Mouse (Mus musculus) embryonic fibroblast, embryonic 13.5 days (primary cell): Measurements from ENCODE around the gene Narfl. TPM values are rescaled to one million over a fixed set of nuclear protein-coding genes. Genes with fewer than 3 reads are reported as not detected.
A peak's percentile ranks its signal among the peaks of the same experiment; 100 is the strongest.
"Not testable (repeated sequence)": the region's sequence is repeated elsewhere in the genome, so short reads cannot be mapped to it uniquely, and the experiment has no call there.

Experiments used
- H3K27ac ChIP-seq: 2 replicates; pipeline ENCODE4 v1.5.1; 2012; ENCODE audit warnings: low read length, control low read depth, inconsistent platforms; ENCODE audit not compliant: insufficient read depth
- H3K4me1 ChIP-seq: 2 replicates; pipeline ENCODE4 v1.6.1; 2011; ENCODE audit warnings: low read length; ENCODE audit not compliant: control insufficient read depth, insufficient read depth
- H3K4me3 ChIP-seq: 2 replicates; pipeline ENCODE4 v1.5.1; 2011; ENCODE audit warnings: mild to moderate bottlenecking, control low read depth, low read length; ENCODE audit not compliant: insufficient read depth
- CTCF ChIP-seq: IDR thresholded peaks from 2 replicates; pipeline ENCODE4 v1.5.1; 2011; ENCODE audit warnings: mild to moderate bottlenecking, control low read depth, low read length, moderate library complexity, borderline replicate concordance; ENCODE audit not compliant: insufficient read depth
- POLR2A ChIP-seq: IDR thresholded peaks from 2 replicates; pipeline ENCODE4 v1.6.1; 2011; ENCODE audit warnings: low read depth, mild to moderate bottlenecking, control low read depth, low read length, moderate library complexity
- polyA plus RNA-seq: library from polyadenylated mRNA; stranded (reverse); fragments of >200 nt; gene quantifications from 2 replicates; pipeline ENCODE4 v1.2.4, GENCODE M21; 2011; ENCODE audit warnings: low read depth; ENCODE audit not compliant: missing spikeins, insufficient read length

Narfl gene
- polyA plus RNA-seq, 1 experiment, result 14.6 TPM

DNA sequence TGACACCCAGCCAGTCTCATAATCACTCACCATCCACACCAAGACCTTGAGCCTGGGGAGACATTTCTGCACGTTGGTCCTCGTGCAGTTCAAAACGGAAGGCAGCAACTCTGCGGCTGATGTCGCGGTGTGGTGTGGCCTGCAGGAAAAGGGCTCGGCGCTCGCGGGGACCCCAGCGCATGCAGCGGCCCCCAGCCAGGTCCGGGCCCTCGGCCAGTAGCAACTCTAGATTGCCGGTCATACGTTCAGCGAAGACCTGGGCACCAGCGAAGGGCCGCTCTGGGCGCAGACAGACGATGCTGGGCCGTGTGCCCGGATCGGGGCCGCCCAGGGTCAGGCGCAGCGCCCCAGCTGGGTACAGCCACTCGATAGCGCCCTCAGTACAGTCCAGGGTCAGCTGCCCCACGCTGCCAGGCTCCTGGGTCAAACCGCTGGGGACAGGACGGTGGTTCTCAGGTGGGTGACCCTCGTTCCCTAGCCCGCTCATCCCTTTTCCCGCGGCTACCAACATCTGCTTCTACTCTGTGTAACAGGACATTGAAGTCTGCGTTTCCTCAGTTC, 22.7 kb downstream of the Narfl start:
- H3K4me1 ChIP-seq, result peaks cover 7% of the 10 kb centered on the region; the same call in 1 of the 2 replicates

DNA sequence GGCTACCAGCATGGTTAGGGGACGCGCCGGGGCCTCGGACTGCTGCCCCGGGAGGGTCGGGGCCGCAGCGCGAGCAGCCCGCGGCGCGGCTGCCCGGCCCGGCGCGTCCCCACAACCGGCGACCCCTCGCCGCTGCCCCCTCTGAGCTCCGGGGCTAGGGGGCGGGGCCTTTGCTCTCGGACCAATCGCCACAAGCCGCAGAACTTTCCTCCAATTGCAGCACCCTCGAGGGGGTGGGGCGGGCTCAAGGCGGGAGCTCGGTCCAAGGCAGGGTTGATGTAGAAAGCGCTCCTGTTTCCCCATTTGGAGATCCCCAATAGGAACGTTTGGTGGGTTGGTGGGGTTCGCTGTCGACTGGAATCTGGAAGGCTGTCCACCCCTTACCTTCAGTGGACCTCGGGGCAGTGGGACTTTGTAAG, 23.4 kb downstream of the Narfl start, which contains the start of gene Metrn:
TSS of gene Metrn (minus strand) at position 186 of the 419 bp plus-strand sequence.
- peaks cover 7% of the 10 kb centered on the region; the same call in 1 of the 2 replicates for H3K4me1 ChIP-seq
- H3K4me3 ChIP-seq, result peak within 1 kb of the TSS; percentile 76
- H3K27ac ChIP-seq, result no peak within 1 kb of the TSS
- TF ChIP-seq POLR2A (no peak), CTCF (no peak)

More for the DNA sequence above, 22.7 kb downstream of the Narfl start:
- TF ChIP-seq POLR2A, result no peak
- no peak for TF ChIP-seq CTCF
- peak overlapping the region; percentile 76 for H3K4me3 ChIP-seq
- no peak overlapping the region for H3K27ac ChIP-seq

DNA sequence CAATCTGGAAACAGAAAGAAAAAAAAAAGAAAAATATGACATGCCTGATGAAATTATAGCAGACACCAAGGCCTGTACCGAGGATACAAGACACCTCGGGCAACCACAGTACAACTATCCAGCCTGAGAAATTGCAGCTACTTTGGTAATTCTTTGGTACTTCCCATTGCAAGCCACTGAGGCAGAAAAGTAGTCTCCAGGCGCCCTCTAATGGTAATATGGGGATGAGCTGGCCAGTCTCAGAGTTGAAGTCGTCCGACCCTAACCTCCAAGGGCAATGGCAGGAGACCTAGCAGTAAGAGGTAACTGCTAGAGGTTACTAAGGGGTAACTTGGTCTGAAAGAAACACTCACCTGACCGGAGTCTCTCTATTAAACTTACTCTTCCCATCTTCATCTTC, 27.5 kb downstream of the Narfl start:
- Histone ChIP-seq H3K4me3 (no peak overlapping the region), H3K4me1 (peaks cover 4% of the 10 kb centered on the region; the same call in 1 of the 2 replicates), H3K27ac (no peak overlapping the region)
- TF ChIP-seq CTCF (peak; percentile 26; the same call in 1 of the 2 replicates), POLR2A (no peak)

DNA sequence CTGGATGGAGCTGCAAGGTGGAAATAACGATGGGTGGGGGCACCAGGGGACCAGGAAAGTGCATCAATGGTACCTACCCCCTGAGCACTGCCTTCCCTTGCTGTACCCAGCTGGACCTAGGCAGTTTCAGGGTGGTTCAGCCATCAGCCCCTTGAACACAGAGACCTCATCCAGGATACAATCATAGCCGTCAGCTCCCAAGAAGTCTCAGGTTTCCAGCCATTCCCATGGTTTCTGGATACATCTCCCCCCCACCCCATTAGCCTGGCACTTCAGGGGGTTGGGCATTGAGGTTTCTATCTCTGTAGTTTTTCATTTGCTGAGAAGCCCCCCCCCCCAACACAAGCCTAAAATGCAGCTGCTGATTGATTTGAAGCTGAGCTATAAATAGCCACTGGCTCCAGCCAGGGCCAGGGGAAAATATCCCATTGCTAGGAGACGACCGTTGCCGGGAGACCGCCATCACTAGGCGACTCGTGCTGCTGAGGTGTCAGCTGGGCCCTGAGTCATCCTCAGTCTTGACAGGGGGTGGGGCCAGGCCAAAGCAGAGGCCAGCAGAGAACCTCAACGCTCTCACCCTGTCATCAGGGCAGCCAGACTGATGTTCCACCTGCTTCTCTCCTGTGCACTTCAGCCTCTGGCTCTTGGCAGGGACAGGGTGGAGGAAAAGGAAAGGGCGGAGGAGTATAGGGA, 29.4 kb downstream of the Narfl start:
- TF ChIP-seq POLR2A (no peak), CTCF (no peak)
- Histone ChIP-seq H3K4me1 (peaks cover 6% of the 10 kb centered on the region; the same call in 1 of the 2 replicates), H3K4me3 (no peak overlapping the region), H3K27ac (no peak overlapping the region)

DNA sequence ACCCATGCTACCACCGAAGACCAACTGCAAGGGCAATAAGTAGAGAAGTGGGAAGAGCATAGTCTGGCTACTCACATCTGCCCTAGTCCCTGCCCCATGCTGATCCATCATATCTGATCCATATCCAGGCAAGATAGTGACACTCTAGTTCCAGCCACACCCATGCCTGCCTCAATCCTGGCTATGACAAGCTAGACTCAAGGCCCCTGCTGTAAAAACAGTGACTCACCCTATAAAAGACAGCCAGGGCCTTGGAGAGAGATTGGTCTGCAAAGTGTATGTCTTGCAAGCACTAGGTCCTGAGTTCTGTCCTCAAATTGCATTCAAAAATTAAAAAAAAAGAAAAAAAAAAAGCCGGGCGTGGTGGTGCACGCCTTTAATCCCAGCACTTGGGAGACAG, 32.9 kb downstream of the Narfl start:
- H3K4me1 ChIP-seq, result peaks cover 6% of the 10 kb centered on the region; the same call in 1 of the 2 replicates
- H3K27ac ChIP-seq, result no peak overlapping the region
- TF ChIP-seq CTCF, result no peak
- TF ChIP-seq POLR2A, result no peak
- H3K4me3 ChIP-seq, result no peak overlapping the region

DNA sequence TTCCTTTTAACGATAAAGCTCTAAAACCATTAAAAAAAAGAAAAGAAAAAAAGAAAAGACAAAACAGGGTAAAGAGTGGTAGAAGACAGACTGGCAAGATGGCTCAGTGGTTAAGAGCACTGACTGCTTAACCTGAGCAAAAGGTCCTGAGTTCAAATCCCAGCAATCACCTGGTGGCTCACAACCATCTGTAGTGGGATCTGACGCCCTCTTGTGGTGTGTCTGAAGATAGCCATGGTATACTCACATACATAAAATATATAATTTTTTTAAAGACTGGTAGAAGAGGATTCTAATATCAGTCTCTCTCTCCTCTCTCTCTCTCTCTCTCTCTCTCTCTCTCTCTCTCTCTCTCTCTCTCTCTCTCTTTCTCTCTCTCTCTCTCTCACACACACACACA, 33.9 kb downstream of the Narfl start:
- not testable (repeated sequence) for H3K27ac ChIP-seq, H3K4me3 ChIP-seq, H3K4me1 ChIP-seq

DNA sequence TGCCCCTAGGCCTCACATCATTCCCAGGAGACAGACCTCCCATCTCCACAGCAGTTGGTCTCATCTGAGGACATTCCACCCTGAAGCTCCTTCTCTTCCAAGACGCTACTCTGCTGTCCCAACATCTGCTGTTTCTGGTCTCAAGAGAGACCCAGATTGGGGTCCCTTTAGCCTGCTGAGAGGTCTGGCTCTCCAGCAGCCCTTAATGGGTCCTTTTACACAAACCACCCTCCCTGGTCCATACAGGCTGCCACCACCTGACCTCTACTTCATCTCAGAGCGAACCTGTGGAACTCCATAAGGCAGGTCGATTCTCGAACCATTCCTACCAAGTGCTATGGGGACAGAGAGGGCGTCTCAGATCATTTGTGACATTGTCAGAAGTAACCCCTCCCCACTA, 34.5 kb downstream of the Narfl start:
- Histone ChIP-seq H3K4me1 (0 out of 2 replicates have a peak, but pooled peaks cover 3% of the 10 kb centered on the region), H3K27ac (no peak overlapping the region), H3K4me3 (no peak overlapping the region)
- TF ChIP-seq POLR2A (no peak), CTCF (no peak)

DNA sequence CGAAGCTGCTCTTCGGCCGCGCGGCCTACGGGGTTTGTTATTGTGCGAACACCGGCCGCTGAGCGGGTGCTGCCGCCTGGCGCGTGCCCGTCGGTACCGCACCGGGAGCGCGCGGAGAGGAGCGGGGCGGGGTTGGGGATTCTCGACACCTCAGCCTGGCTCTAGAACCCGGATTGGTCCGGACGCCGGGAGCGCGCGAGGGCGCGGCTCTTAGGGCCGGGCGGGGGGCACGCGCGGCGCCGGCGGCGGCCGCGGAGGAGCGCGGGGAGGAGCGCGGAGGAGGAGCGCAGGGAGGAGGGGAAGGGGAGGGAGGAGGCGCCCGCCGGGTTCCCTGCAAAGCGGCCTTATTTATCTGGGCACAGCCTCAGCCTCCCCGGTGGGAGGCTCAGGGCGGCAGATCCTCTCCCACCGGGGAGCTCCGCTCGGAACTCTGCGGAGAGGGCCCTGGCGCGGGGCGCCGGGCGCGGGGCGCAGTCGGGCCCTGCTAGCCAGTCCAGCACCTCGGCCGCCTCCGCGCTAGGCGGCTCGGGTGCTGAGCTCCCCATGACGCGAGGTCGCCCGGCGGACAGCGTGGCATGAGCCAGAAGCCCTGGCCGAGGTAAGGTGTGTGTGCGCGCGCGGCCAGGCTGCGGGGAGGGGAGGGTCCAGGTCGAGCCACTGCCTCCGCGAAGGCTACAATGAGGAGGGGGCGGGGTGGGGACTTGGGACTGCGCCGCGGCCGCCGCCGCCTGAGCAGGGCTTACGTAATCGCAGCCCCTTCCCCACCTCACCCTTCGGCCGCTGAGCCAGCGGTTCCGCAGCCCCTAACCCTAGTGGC, 35.4 kb downstream of the Narfl start, which contains the start of gene Fbxl16:
TSS of gene Fbxl16 (plus strand) at position 297 of the 817 bp plus-strand sequence.
- Histone ChIP-seq H3K4me3 (peak within 1 kb of the TSS; percentile 68), H3K4me1 (0 out of 2 replicates have a peak, but pooled peaks cover 3% of the 10 kb centered on the region), H3K27ac (no peak within 1 kb of the TSS)
- no peak for TF ChIP-seq POLR2A
- no peak for TF ChIP-seq CTCF

DNA sequence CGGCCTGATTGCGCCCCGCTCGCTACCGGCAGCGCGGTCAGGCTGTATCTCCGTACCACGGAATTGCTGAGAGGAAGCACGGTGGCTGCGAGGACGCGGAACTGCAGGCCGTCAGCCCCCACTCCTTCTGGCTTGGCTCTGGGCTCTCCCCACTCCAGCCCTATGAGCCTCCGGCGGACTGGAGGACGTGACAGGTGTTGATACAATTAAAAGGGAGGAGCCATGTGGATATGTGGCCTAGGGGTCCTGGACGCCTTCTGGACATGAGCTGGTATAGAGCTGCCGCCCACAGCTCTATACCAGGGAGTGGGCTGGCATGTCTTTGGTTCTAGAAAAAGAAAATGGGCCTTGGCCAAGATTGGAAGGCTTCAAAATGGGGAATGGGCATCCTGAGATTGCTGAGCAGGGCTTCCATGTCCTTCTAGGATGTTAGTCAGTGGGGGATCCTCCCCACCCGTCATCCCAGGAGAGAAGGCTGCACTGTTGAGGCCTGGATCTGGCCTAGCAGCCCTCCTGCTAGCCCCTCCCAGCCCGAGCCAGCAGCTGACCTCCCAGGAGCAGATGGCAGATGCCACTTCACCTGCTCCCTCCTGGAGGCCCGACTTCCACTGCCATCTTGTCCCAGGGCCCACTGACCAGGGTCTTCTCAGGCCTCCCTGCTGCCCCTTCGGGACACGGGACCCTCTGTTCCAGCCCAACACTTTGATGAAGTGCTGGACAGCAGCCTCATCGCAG, 36.2 kb downstream of the Narfl start:
- Histone ChIP-seq H3K4me3 (peak overlapping the region; percentile 68), H3K27ac (no peak overlapping the region), H3K4me1 (0 out of 2 replicates have a peak, but pooled peaks cover 3% of the 10 kb centered on the region)
- no peak for TF ChIP-seq POLR2A
- no peak for TF ChIP-seq CTCF
